Mouse (Mus musculus) midbrain, postnatal 0 days (tissue): Measurements from ENCODE around the gene Mthfd1. TPM values are rescaled to one million over a fixed set of nuclear protein-coding genes. Genes with fewer than 3 reads are reported as not detected.

Source experiments
- ATAC-seq: fragments of 200-750 bp; cut with Nextera tagmentation; 2 replicates; pipeline ENCODE4 v1.8.0; 2017; ENCODE audit warnings: moderate number of reproducible peaks, mild to moderate bottlenecking, moderate TSS enrichment, moderate library complexity; ENCODE audit not compliant: low FRiP score
- DNase-seq: peaks from one replicate; pipeline ENCODE4 v3.0.0-alpha.2; 2015; ENCODE audit warnings: low spot score
- H3K27ac ChIP-seq: fragments of 300-500 bp; sonication (generic); 2 replicates; pipeline ENCODE4 v1.5.1; 2014; ENCODE audit warnings: low read depth, mild to moderate bottlenecking, low read length, mixed read lengths
- H3K27me3 ChIP-seq: fragments of 300-500 bp; sonication (generic); 2 replicates; pipeline ENCODE4 v1.6.1; 2014; ENCODE audit warnings: low read length, control low read depth, mixed read lengths; ENCODE audit not compliant: insufficient read depth
- H3K36me3 ChIP-seq: fragments of 300-500 bp; sonication (generic); 2 replicates; pipeline ENCODE4 v1.6.1; 2014; ENCODE audit warnings: low read length, control low read depth, mixed read lengths; ENCODE audit not compliant: insufficient read depth
- H3K4me1 ChIP-seq: fragments of 300-500 bp; sonication (generic); 2 replicates; pipeline ENCODE4 v1.6.1; 2014; ENCODE audit warnings: mild to moderate bottlenecking, control low read depth, antibody characterized with exemption, low read length, mixed read lengths; ENCODE audit not compliant: insufficient read depth
- H3K4me2 ChIP-seq: fragments of 300-500 bp; sonication (generic); 2 replicates; pipeline ENCODE4 v1.6.1; 2014; ENCODE audit warnings: low read depth, mild to moderate bottlenecking, low read length, mixed read lengths; ENCODE audit not compliant: poor library complexity, severe bottlenecking
- H3K4me3 ChIP-seq: fragments of 300-500 bp; sonication (generic); 2 replicates; pipeline ENCODE4 v1.5.1; 2014; ENCODE audit warnings: low read depth, mild to moderate bottlenecking, low read length, moderate library complexity
- H3K9ac ChIP-seq: fragments of 300-500 bp; sonication (generic); replicated peaks from 2 replicates; pipeline ENCODE4 v1.6.1; 2014; ENCODE audit warnings: mild to moderate bottlenecking, low read length, moderate library complexity, mixed read lengths; ENCODE audit not compliant: poor library complexity, severe bottlenecking
- H3K9me3 ChIP-seq: fragments of 300-500 bp; sonication (generic); 2 replicates; pipeline ENCODE4 v1.6.1; 2016; ENCODE audit warnings: low read length, control low read depth
- CTCF ChIP-seq: IDR thresholded peaks from 2 replicates; pipeline ENCODE4 v1.5.1; 2016; ENCODE audit warnings: antibody characterized with exemption, mild to moderate bottlenecking
- WGBS: fragments of 180-500 bp; shearing (Covaris S2); extraction: QIAGEN DNeasy Blood & Tissue Kit; methylation state at CpG from one replicate; pipeline ENCODE4 v1.1.7; 2014; 5-methylcytosine and 5-hydroxymethylcytosine counted together
- polyA plus RNA-seq: library from polyadenylated mRNA; unstranded; fragments of >200 nt; fragmentation: Nextera tagmentation; extraction: Ambion mirVana; gene quantifications from 2 replicates; pipeline ENCODE4 v1.2.1, GENCODE M21; 2015
- total RNA-seq: library from RNA; depleted of rRNA; stranded (reverse); fragments of >200 nt; gene quantifications from 2 replicates; pipeline ENCODE4 v1.2.3, GENCODE M21; 2014

Gene Mthfd1
- total and polyA plus RNA-seq, 2 experiments from 2014 or later = 23.7 to 26.7 TPM

- DNase-seq (no peak), ATAC-seq (no peak)
- TF ChIP-seq CTCF = no peak
- no peak overlapping the region for H3K4me2 ChIP-seq
- no peaks in the 10 kb centered on the region for H3K9me3 ChIP-seq
- H3K4me1 ChIP-seq = no peaks in the 10 kb centered on the region
- 85% methylated on average over 5 of the region's 5 CpGs for WGBS
- H3K9ac ChIP-seq = no peak overlapping the region
- no peak overlapping the region for H3K4me3 ChIP-seq
- no peaks in the 10 kb centered on the region for H3K36me3 ChIP-seq
- no peak overlapping the region for H3K27ac ChIP-seq
- no peaks in the 10 kb centered on the region for H3K27me3 ChIP-seq
Measured at GRCm38 (mm10) chr12:76335641-76336040, 80.5 kb downstream of the Mthfd1 start.

DNA sequence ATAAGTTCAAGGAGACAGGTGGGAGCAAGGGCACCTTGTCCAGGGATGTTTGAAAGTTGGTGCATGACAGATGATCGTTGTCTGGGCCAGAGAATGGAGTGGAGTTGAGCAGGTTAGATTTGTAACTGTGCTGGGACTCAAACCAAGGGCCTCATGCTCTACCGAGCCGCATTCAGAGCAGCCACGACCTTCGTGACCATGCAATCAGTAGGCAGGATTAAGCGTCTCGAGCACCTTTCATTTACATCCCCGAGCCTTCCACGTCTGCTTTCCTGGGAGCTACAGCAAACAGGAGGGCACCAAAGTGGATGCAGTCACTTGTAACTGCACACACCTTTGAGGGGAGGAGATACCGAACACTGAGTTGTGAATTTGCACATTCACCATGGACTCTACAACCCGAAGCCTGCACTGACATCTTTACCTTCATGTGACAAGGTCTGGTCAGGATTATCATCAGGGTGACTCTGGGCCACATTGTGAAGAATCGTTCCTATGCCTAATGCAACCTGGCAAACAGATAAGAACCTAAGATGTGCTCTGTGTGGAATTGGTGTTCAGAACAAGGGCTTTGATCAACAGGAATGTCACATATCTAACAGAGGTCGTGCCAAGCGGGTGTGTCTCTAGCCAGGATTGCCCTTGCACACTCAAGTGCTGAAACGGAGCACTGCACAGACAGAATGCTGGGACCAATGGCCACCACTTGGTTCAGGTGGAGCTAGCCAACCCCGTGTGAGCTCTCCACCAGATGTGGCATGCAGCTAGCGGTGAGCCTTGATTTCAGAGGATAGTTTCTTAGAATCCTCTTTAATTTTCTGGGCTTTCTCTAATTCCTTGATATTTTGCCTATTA lies 81.2 kb downstream of the Mthfd1 start:
- Histone ChIP-seq H3K9ac (no peak overlapping the region), H3K27me3 (no peaks in the 10 kb centered on the region), H3K36me3 (no peaks in the 10 kb centered on the region), H3K27ac (no peak overlapping the region), H3K4me2 (no peak overlapping the region), H3K4me1 (no peaks in the 10 kb centered on the region), H3K4me3 (no peak overlapping the region), H3K9me3 (no peaks in the 10 kb centered on the region)
- DNase-seq = no peak
- WGBS = 79% methylated on average over 17 of the region's 17 CpGs
- no peak for TF ChIP-seq CTCF
- no peak for ATAC-seq

DNA sequence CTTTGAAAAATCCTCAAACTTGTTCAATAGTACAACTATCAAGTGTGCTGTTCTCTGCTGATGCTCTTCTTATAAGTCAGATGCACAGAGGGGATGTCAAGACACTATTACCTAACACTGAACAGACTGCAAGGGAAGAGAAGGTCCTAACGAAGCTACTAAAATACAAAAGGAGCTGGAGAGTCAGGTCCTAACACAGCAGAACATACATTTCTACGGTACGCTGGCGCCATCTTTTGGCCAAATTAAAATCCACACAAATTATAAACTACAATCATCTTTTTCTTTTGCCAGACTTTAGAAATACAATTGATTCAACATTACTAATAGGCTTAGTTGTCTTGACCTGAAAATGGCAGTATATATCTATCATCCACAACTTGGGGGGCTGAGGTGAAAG lies 86.0 kb downstream of the Mthfd1 start:
- H3K36me3 ChIP-seq = no peaks in the 10 kb centered on the region
- DNase-seq (peak; percentile 73), ATAC-seq (no peak)
- H3K27ac ChIP-seq = no peak overlapping the region
- peak; percentile 88 for TF ChIP-seq CTCF
- H3K4me2 ChIP-seq = no peak overlapping the region
- no peaks in the 10 kb centered on the region for H3K4me1 ChIP-seq
- WGBS = 3% methylated on average over 4 of the region's 4 CpGs
- no peak overlapping the region for H3K9ac ChIP-seq
- H3K27me3 ChIP-seq = no peaks in the 10 kb centered on the region
- no peak overlapping the region for H3K4me3 ChIP-seq
- H3K9me3 ChIP-seq = no peaks in the 10 kb centered on the region

GRCm38 (mm10) chr12:76345759-76346455 lies 90.8 kb downstream of the Mthfd1 start:
- H3K4me1 ChIP-seq = no peaks in the 10 kb centered on the region
- peak; percentile 59 for TF ChIP-seq CTCF
- no peak overlapping the region for H3K9ac ChIP-seq
- H3K27me3 ChIP-seq = no peaks in the 10 kb centered on the region
- no peaks in the 10 kb centered on the region for H3K9me3 ChIP-seq
- H3K4me3 ChIP-seq = no peak overlapping the region
- no peak overlapping the region for H3K4me2 ChIP-seq
- 88% methylated on average over 5 of the region's 6 CpGs for WGBS
- DNase-seq = no peak
- 0 out of 2 replicates have a peak, but pooled peaks cover 16% of the 10 kb centered on the region for H3K36me3 ChIP-seq
- H3K27ac ChIP-seq = no peak overlapping the region
- no peak for ATAC-seq

- H3K4me2 ChIP-seq = no peak overlapping the region
- H3K9ac ChIP-seq = no peak overlapping the region
- H3K4me3 ChIP-seq = no peak overlapping the region
- ATAC-seq (no peak), DNase-seq (no peak)
- no peaks in the 10 kb centered on the region for H3K9me3 ChIP-seq
- H3K27me3 ChIP-seq = no peaks in the 10 kb centered on the region
- peaks cover 23% of the 10 kb centered on the region; the same call in 1 of the 2 replicates for H3K36me3 ChIP-seq
- no peaks in the 10 kb centered on the region for H3K4me1 ChIP-seq
- WGBS = 76% methylated on average over 8 of the region's 8 CpGs
- TF ChIP-seq CTCF = no peak
- no peak overlapping the region for H3K27ac ChIP-seq
Measured at GRCm38 (mm10) chr12:76349680-76350220, 94.7 kb downstream of the Mthfd1 start.

DNA sequence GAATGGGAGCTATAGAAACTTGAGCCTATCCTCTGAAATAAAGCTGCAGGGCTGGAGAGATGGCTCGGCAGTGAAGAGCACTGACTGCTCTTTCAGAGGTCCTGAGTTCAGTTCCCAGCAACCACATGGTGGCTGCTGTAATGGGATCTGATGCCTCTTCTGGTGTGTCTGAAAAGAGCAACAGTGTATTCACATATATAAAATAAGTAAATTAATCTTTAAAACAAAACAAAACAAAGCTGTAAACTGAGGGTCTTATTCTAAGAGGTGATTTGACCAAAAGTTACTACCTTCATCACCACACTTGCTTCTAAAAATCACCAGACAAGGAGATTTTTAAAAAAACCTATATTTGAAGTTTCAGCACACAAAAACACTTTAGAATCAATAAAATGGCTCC lies 105.8 kb downstream of the Mthfd1 start:
- H3K4me2 ChIP-seq = no peak overlapping the region
- no peak overlapping the region for H3K27ac ChIP-seq
- 0 out of 2 replicates have a peak, but pooled peaks cover 2% of the 10 kb centered on the region for H3K36me3 ChIP-seq
- no peak for ATAC-seq
- no peaks in the 10 kb centered on the region for H3K9me3 ChIP-seq
- no peak for TF ChIP-seq CTCF
- H3K27me3 ChIP-seq = no peaks in the 10 kb centered on the region
- WGBS = 52% methylated on average over 1 of the region's 1 CpGs
- DNase-seq = no peak
- no peak overlapping the region for H3K9ac ChIP-seq
- H3K4me3 ChIP-seq = no peak overlapping the region
- H3K4me1 ChIP-seq = no peaks in the 10 kb centered on the region
